Mouse (Mus musculus) liver, embryonic 11.5 days (tissue): ENCODE measurements around the gene Mrpl4. TPM values are rescaled to one million over a fixed set of nuclear protein-coding genes. Genes with fewer than 3 reads are reported as not detected.
A peak's percentile ranks its signal among the peaks of the same experiment; 100 is the strongest.

ENCODE experiments used
- ATAC-seq: fragments of 200-750 bp; cut with Nextera tagmentation; replicated peaks from 2 replicates; pipeline ENCODE4 v1.8.0; 2017; ENCODE audit warnings: moderate number of reproducible peaks, mild to moderate bottlenecking, moderate TSS enrichment, moderate library complexity; ENCODE audit not compliant: low FRiP score
- DNase-seq: peaks from one replicate; pipeline ENCODE4 v3.0.0-alpha.2; 2017; ENCODE audit warnings: low spot score
- H3K27ac ChIP-seq: fragments of 300-500 bp; sonication (generic); 2 replicates; pipeline ENCODE4 v1.5.1; 2014; ENCODE audit warnings: mild to moderate bottlenecking, low read depth, low read length, control low read depth
- H3K27me3 ChIP-seq: fragments of 300-500 bp; sonication (generic); replicated peaks from 2 replicates; pipeline ENCODE4 v1.6.1; 2014; ENCODE audit warnings: low read length, mixed read lengths; ENCODE audit not compliant: control insufficient read depth, insufficient read depth
- H3K36me3 ChIP-seq: fragments of 300-500 bp; sonication (generic); 2 replicates; pipeline ENCODE4 v1.6.1; 2014; ENCODE audit warnings: mild to moderate bottlenecking, low read length, moderate library complexity, mixed read lengths; ENCODE audit not compliant: control insufficient read depth, insufficient read depth
- H3K4me1 ChIP-seq: fragments of 300-500 bp; sonication (generic); replicated peaks from 2 replicates; pipeline ENCODE4 v1.6.1; 2014; ENCODE audit warnings: low read length, mixed read lengths; ENCODE audit not compliant: control insufficient read depth, insufficient read depth
- H3K4me2 ChIP-seq: fragments of 300-500 bp; sonication (generic); 2 replicates; pipeline ENCODE4 v1.6.1; 2014; ENCODE audit warnings: mild to moderate bottlenecking, control low read depth, moderate library complexity
- H3K4me3 ChIP-seq: fragments of 300-500 bp; sonication (generic); 2 replicates; pipeline ENCODE4 v1.5.1; 2014; ENCODE audit warnings: low read depth, low read length, control low read depth
- H3K9ac ChIP-seq: fragments of 300-500 bp; sonication (generic); 2 replicates; pipeline ENCODE4 v1.6.1; 2014; ENCODE audit warnings: low read depth, low read length, control low read depth
- H3K9me3 ChIP-seq: fragments of 300-500 bp; sonication (generic); 2 replicates; pipeline ENCODE4 v1.6.1; 2016; ENCODE audit warnings: low read length, inconsistent platforms, mixed read lengths; ENCODE audit not compliant: control insufficient read depth
- WGBS: fragments of 180-500 bp; shearing (Covaris S2); extraction: QIAGEN DNeasy Blood & Tissue Kit; methylation state at CpG from one replicate; pipeline ENCODE4 v1.1.7; 2014; 5-methylcytosine and 5-hydroxymethylcytosine counted together
- polyA plus RNA-seq: library from polyadenylated mRNA; unstranded; fragments of >200 nt; fragmentation: Nextera tagmentation; extraction: Ambion mirVana; gene quantifications from 2 replicates; pipeline ENCODE4 v1.2.1, GENCODE M21; 2014

Mrpl4 gene
- polyA plus RNA-seq, 1 experiment from 2014 or later = 138 TPM

DNA sequence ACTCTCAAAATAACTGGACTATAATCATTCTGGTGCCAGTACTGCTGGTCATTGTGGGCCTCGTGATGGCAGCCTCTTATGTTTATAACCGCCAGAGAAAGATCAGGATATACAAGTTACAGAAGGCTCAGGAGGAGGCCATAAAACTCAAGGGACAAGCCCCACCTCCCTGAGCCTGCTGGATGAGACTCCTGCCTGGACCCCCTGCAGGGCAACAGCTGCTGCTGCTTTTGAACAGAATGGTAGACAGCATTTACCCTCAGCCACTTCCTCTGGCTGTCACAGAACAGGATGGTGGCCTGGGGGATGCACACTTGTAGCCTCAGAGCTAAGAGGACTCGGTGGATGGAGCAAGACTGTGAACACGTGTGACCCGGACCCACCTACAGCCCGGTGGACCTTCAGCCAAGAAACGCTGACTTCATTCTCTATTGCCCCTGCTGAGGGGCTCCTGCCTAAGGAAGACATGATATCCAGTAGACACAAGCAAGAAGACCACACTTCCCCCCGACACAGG is 25.3 kb downstream of the Mrpl4 start:
- peaks cover 39% of the 10 kb centered on the region for H3K4me1 ChIP-seq
- no peaks in the 10 kb centered on the region for H3K36me3 ChIP-seq
- H3K9ac ChIP-seq = peak overlapping the region; percentile 13; the same call in 1 of the 2 replicates
- H3K4me2 ChIP-seq = no peak overlapping the region
- no peak overlapping the region for H3K4me3 ChIP-seq
- DNase-seq (no peak), ATAC-seq (no peak)
- H3K27ac ChIP-seq = peak overlapping the region; percentile 86
- WGBS = 61% methylated on average over 8 of the region's 8 CpGs
- peaks cover 14% of the 10 kb centered on the region for H3K27me3 ChIP-seq
- H3K9me3 ChIP-seq = no peaks in the 10 kb centered on the region

DNA sequence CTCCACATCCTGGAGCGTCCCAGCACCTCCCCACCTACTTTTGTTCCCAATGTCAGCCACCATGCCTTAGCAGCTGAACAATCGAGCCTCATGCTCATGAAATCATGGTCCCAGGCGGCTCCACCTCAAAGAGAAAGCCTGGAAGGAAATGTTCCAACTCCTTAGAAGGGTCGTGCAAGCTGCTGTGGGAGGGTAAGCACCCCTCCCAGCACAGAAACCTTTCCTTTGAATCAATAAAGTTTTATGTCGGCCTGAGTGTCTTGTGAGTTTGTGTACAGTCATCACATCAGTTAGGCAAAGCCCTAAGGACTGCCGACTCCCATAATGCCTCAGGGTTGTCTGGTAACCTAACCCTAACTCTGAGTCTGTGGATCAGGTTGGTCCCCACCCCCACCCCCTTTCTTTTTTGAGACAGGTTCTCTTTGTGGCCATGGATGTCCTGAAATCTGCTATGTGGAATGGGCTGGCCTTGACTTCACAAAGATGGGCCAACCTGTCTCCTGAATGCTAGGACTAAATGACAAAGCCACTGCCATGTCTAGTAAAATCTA is 26.1 kb downstream of the Mrpl4 start:
- peaks cover 43% of the 10 kb centered on the region for H3K4me1 ChIP-seq
- H3K27me3 ChIP-seq = peaks cover 22% of the 10 kb centered on the region
- peak overlapping the region; percentile 100 for H3K4me2 ChIP-seq
- no peak for DNase-seq
- no peaks in the 10 kb centered on the region for H3K36me3 ChIP-seq
- 61% methylated on average over 6 of the region's 6 CpGs for WGBS
- H3K9ac ChIP-seq = peak overlapping the region; percentile 51
- H3K4me3 ChIP-seq = 0 out of 2 replicates have a peak overlapping the region, but pooled peaks have one; percentile 65
- ATAC-seq = no peak
- H3K27ac ChIP-seq = peak overlapping the region; percentile 86
- H3K9me3 ChIP-seq = no peaks in the 10 kb centered on the region

GRCm38 (mm10) chr9:21029291-21030054 is 26.9 kb downstream of the Mrpl4 start, which contains the start of gene Icam4:
Icam4 (plus strand) TSS chr9:21029373.
- Histone ChIP-seq H3K9ac (peak within 1 kb of the TSS; percentile 68), H3K9me3 (no peaks in the 10 kb centered on the region), H3K27me3 (peaks cover 29% of the 10 kb centered on the region), H3K4me3 (peak within 1 kb of the TSS; percentile 65), H3K4me2 (peak within 1 kb of the TSS; percentile 100), H3K36me3 (no peaks in the 10 kb centered on the region), H3K27ac (peak within 1 kb of the TSS; percentile 86), H3K4me1 (peaks cover 43% of the 10 kb centered on the region)
- DNase-seq = peak; percentile 85
- ATAC-seq = peak; percentile 80
- WGBS = 2% methylated on average over 37 of the region's 37 CpGs

GRCm38 (mm10) chr9:21030055-21030600 is 27.6 kb downstream of the Mrpl4 start:
- ATAC-seq = no peak
- H3K9me3 ChIP-seq = no peaks in the 10 kb centered on the region
- peaks cover 35% of the 10 kb centered on the region for H3K27me3 ChIP-seq
- peak overlapping the region; percentile 65 for H3K4me3 ChIP-seq
- 13% methylated on average over 22 of the region's 22 CpGs for WGBS
- H3K4me1 ChIP-seq = peaks cover 46% of the 10 kb centered on the region
- peak overlapping the region; percentile 100 for H3K4me2 ChIP-seq
- no peak for DNase-seq
- H3K36me3 ChIP-seq = no peaks in the 10 kb centered on the region
- peak overlapping the region; percentile 68 for H3K9ac ChIP-seq
- H3K27ac ChIP-seq = peak overlapping the region; percentile 86

DNA sequence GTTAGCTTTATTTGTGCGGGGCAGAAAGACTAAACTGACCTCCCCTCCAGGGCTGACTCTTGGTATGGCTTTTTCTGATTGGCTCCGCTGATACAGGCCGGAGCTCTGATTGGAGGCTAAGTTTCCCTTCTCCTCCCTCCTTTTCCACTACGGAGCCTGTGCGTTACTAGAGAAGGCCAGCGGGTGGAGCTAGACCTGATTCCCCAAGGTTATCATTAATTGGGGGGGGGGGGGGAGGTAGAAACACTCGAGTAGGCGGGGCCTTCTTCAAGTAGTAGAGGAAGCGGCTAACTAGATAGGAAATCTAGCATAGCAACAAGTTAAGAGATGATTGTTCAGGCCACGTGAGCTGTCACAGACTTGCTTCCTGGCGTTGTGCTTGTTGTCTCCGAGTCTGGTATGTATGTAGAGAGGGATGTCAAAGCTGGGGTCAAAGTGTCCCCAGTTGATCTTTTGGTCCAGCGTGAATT is 28.3 kb downstream of the Mrpl4 start:
- no peaks in the 10 kb centered on the region for H3K9me3 ChIP-seq
- H3K4me3 ChIP-seq = peak overlapping the region; percentile 65
- H3K4me2 ChIP-seq = peak overlapping the region; percentile 100
- peak; percentile 76 for DNase-seq
- under 1% methylated on average over 13 of the region's 13 CpGs for WGBS
- ATAC-seq = peak; percentile 70
- H3K9ac ChIP-seq = peak overlapping the region; percentile 68
- H3K27me3 ChIP-seq = peaks cover 42% of the 10 kb centered on the region
- peaks cover 46% of the 10 kb centered on the region for H3K4me1 ChIP-seq
- no peaks in the 10 kb centered on the region for H3K36me3 ChIP-seq
- H3K27ac ChIP-seq = peak overlapping the region; percentile 86

- peak; percentile 3; the same call in 1 of the 2 replicates for ATAC-seq
- peaks cover 46% of the 10 kb centered on the region for H3K4me1 ChIP-seq
Observed at GRCm38 (mm10) chr9:21031251-21031895, 28.8 kb downstream of the Mrpl4 start.

GRCm38 (mm10) chr9:21031896-21032351 is 29.4 kb downstream of the Mrpl4 start, which contains the start of gene Icam5:
Icam5 (plus strand) TSS chr9:21032073.
- H3K9ac ChIP-seq = peak within 1 kb of the TSS; percentile 48
- under 1% methylated on average over 35 of the region's 35 CpGs for WGBS
- H3K36me3 ChIP-seq = no peaks in the 10 kb centered on the region
- H3K4me2 ChIP-seq = peak within 1 kb of the TSS; percentile 100
- DNase-seq (no peak), ATAC-seq (no peak)
- peak within 1 kb of the TSS; percentile 77 for H3K27ac ChIP-seq
- no peaks in the 10 kb centered on the region for H3K9me3 ChIP-seq
- peaks cover 53% of the 10 kb centered on the region for H3K27me3 ChIP-seq
- H3K4me1 ChIP-seq = peaks cover 45% of the 10 kb centered on the region
- H3K4me3 ChIP-seq = peak within 1 kb of the TSS; percentile 65

More at GRCm38 (mm10) chr9:21031251-21031895, 28.8 kb downstream of the Mrpl4 start:
- under 1% methylated on average over 36 of the region's 36 CpGs for WGBS
- DNase-seq = no peak
- H3K9me3 ChIP-seq = no peaks in the 10 kb centered on the region
- peak overlapping the region; percentile 48 for H3K9ac ChIP-seq
- no peaks in the 10 kb centered on the region for H3K36me3 ChIP-seq
- H3K27ac ChIP-seq = peak overlapping the region; percentile 77
- H3K4me3 ChIP-seq = peak overlapping the region; percentile 65
- peaks cover 48% of the 10 kb centered on the region for H3K27me3 ChIP-seq
- peak overlapping the region; percentile 100 for H3K4me2 ChIP-seq

DNA sequence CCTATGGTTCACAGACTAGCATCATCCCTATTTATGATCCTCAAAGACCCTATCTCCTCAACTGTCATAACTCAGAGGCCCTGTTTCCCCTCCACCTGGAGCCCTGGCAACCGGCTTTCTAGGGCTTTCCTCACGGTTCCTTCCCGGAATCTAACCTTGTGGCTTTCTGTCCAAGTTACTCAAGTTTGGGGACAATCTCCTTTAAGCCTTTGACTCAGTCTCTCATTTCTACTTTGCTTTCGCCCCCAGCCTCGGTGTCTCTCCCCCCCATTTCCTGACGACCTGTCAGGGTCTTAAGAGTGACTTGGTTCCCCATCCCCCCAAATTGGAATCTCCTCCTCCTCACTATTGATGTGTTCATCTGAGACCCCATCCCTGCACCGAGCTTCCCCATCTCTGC is 30.0 kb downstream of the Mrpl4 start:
- Histone ChIP-seq H3K27ac (no peak overlapping the region), H3K4me1 (peaks cover 48% of the 10 kb centered on the region), H3K27me3 (peaks cover 59% of the 10 kb centered on the region), H3K4me3 (peak overlapping the region; percentile 65), H3K9me3 (no peaks in the 10 kb centered on the region), H3K4me2 (peak overlapping the region; percentile 100), H3K36me3 (no peaks in the 10 kb centered on the region), H3K9ac (peak overlapping the region; percentile 48; the same call in 1 of the 2 replicates)
- no peak for DNase-seq
- no peak for ATAC-seq
- WGBS = 4% methylated on average over 7 of the region's 7 CpGs
